Mouse (Mus musculus) hindbrain, embryonic 14.5 days (tissue): ENCODE results near the gene Hyls1. TPM values are rescaled to one million over a fixed set of nuclear protein-coding genes. Genes with fewer than 3 reads are reported as not detected.

Experiments
- ATAC-seq: fragments of 200-750 bp; cut with Nextera tagmentation; 2 replicates; pipeline ENCODE4 v1.8.0; 2017; ENCODE audit warnings: moderate number of reproducible peaks, mild to moderate bottlenecking, moderate TSS enrichment, moderate library complexity; ENCODE audit not compliant: low FRiP score
- DNase-seq: peaks from one replicate; pipeline ENCODE4 v3.0.0-alpha.2; 2015; ENCODE audit warnings: low spot score
- H3K27ac ChIP-seq: fragments of 300-500 bp; sonication (generic); 2 replicates; pipeline ENCODE4 v1.5.1; 2014; ENCODE audit warnings: mild to moderate bottlenecking, moderate library complexity
- H3K27me3 ChIP-seq: fragments of 300-500 bp; sonication (generic); 2 replicates; pipeline ENCODE4 v1.6.1; 2014; ENCODE audit warnings: mild to moderate bottlenecking, low read length, mixed read lengths; ENCODE audit not compliant: control insufficient read depth, insufficient read depth
- H3K36me3 ChIP-seq: fragments of 300-500 bp; sonication (generic); replicated peaks from 2 replicates; pipeline ENCODE4 v1.6.1; 2014; ENCODE audit not compliant: control insufficient read depth, insufficient read depth
- H3K4me1 ChIP-seq: fragments of 300-500 bp; sonication (generic); replicated peaks from 2 replicates; pipeline ENCODE4 v1.6.1; 2014; ENCODE audit warnings: antibody characterized with exemption, low read length, mixed read lengths; ENCODE audit not compliant: control insufficient read depth, insufficient read depth
- H3K4me2 ChIP-seq: fragments of 300-500 bp; sonication (generic); replicated peaks from 2 replicates; pipeline ENCODE4 v1.6.1; 2014; ENCODE audit warnings: mild to moderate bottlenecking, moderate library complexity
- H3K4me3 ChIP-seq: fragments of 300-500 bp; sonication (generic); replicated peaks from 2 replicates; pipeline ENCODE4 v1.5.1; 2014; ENCODE audit warnings: mild to moderate bottlenecking, low read length
- H3K9ac ChIP-seq: fragments of 300-500 bp; sonication (generic); 2 replicates; pipeline ENCODE4 v1.6.1; 2014
- H3K9me3 ChIP-seq: fragments of 300-500 bp; sonication (generic); 2 replicates; pipeline ENCODE4 v1.6.1; 2016; ENCODE audit warnings: low read length; ENCODE audit not compliant: control insufficient read depth
- WGBS: fragments of 180-500 bp; shearing (Covaris S2); extraction: QIAGEN DNeasy Blood & Tissue Kit; methylation state at CpG from one replicate; pipeline ENCODE4 v1.1.7; 2014; 5-methylcytosine and 5-hydroxymethylcytosine counted together
- polyA plus RNA-seq: library from polyadenylated mRNA; unstranded; fragments of >200 nt; fragmentation: Nextera tagmentation; extraction: Ambion mirVana; gene quantifications from 2 replicates; pipeline ENCODE4 v1.2.1, GENCODE M21; 2014

Hyls1 gene
- polyA plus RNA-seq, 1 experiment from 2014 or later = 14.4 TPM

DNA sequence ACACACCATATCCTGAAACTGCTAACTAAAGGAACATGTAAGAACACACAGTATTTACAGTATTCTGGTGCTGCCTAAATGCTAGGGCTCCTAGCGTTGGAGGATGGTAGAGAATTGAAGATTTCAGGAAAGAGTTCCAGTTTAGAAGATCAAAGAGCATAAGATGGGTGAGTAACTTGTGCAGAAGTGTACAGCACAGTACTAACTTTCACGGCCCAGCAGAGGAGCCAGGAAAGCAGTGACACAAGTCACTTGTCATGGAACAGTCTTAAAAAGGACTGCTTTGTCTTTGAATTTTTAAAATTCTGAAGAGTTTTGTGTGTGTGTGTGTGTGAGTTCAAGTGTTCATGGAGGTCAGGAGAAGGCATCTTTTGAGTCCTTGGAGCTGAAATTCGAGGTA is 2.2 kb downstream of the Hyls1 start:
- H3K4me1 ChIP-seq = peaks cover 5% of the 10 kb centered on the region
- H3K27ac ChIP-seq = no peak overlapping the region
- no peaks in the 10 kb centered on the region for H3K9me3 ChIP-seq
- ATAC-seq = no peak
- no peak overlapping the region for H3K9ac ChIP-seq
- DNase-seq = no peak
- peaks cover 46% of the 10 kb centered on the region for H3K36me3 ChIP-seq
- H3K27me3 ChIP-seq = no peaks in the 10 kb centered on the region
- no peak overlapping the region for H3K4me3 ChIP-seq
- 87% methylated on average over 3 of the region's 3 CpGs for WGBS
- no peak overlapping the region for H3K4me2 ChIP-seq

DNA sequence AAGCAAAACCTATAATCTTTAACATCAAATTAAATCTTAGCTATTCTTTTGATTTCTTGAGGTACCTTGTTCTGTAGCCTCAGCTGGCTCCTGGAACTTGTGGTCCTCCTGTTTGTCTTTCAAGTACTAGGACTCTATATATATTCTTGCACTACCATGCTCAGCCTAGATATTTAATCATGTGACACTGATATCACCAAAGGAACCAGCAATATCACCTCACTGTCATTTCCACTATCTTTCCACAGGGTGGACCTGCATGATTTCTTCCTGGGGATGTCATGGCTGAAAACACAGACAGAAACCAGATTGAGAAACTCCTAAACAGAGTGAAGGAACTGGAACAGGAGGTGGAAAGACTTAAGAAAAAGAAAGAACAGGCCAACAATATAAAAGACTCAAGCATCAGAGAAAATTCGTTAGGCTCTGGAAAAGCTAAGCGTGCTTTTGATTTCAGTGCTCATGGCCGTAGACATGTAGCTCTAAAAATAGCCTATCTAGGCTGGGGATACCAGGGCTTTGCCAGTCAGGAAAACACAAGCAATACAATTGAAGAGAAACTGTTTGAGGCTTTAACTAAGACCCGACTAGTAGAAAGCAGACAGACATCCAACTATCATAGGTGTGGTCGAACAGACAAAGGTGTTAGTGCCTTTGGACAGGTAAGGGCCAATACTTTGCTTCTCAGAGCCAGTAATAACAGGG is 5.5 kb downstream of the Hyls1 start:
- peaks cover 55% of the 10 kb centered on the region for H3K36me3 ChIP-seq
- no peak overlapping the region for H3K4me2 ChIP-seq
- DNase-seq (no peak), ATAC-seq (no peak)
- no peaks in the 10 kb centered on the region for H3K27me3 ChIP-seq
- no peak overlapping the region for H3K27ac ChIP-seq
- H3K4me1 ChIP-seq = peaks cover 13% of the 10 kb centered on the region
- no peaks in the 10 kb centered on the region for H3K9me3 ChIP-seq
- 95% methylated on average over 5 of the region's 5 CpGs for WGBS
- no peak overlapping the region for H3K9ac ChIP-seq
- H3K4me3 ChIP-seq = no peak overlapping the region

DNA sequence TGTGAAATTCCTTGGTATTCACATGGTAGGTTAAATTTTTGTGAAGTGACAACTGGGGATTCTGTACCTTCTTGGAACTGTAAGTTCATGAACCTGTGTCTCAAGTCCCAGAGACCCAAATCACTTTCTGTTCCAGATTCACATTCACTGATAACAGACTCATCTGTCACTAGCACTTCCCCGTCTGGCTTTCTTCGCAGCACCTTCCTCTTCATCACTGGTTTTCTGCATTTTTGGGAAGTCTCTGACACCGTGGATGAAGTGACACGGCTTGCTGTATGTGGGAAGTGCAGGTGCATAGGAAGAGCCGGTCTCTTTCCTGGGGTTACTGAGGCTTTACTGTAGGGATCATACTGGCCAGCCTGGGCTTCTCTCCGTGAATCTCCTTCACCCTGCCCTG is 8.6 kb downstream of the Hyls1 start:
- WGBS = 91% methylated on average over 6 of the region's 6 CpGs
- no peaks in the 10 kb centered on the region for H3K9me3 ChIP-seq
- H3K4me1 ChIP-seq = peaks cover 16% of the 10 kb centered on the region
- peaks cover 40% of the 10 kb centered on the region for H3K36me3 ChIP-seq
- ATAC-seq = no peak
- no peak overlapping the region for H3K4me3 ChIP-seq
- DNase-seq = no peak
- H3K4me2 ChIP-seq = no peak overlapping the region
- H3K9ac ChIP-seq = no peak overlapping the region
- no peaks in the 10 kb centered on the region for H3K27me3 ChIP-seq
- H3K27ac ChIP-seq = no peak overlapping the region

DNA sequence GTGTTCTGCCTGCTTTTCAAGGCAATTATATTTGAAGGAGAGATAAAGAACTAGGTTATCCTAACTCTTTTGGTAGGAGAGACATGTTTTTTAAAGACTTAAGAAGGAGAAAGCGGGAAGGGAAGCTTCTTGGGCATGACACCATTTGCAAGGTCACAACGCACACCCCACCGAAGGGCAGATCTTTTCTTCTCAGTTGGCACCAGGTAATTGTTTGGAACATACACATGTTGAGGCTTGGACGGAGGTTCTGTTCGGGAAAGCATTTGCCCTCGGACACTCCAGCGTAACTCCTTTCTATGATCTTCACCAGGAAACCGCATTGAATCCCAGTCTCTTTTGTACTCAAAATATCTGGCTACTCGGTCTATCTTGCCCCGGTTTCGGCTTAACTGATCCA is 9.1 kb downstream of the Hyls1 start:
- ATAC-seq = no peak
- H3K4me3 ChIP-seq = no peak overlapping the region
- H3K27me3 ChIP-seq = no peaks in the 10 kb centered on the region
- peaks cover 35% of the 10 kb centered on the region for H3K36me3 ChIP-seq
- WGBS = 96% methylated on average over 11 of the region's 11 CpGs
- no peak overlapping the region for H3K27ac ChIP-seq
- no peak for DNase-seq
- H3K4me1 ChIP-seq = peaks cover 16% of the 10 kb centered on the region
- H3K4me2 ChIP-seq = no peak overlapping the region
- no peak overlapping the region for H3K9ac ChIP-seq
- H3K9me3 ChIP-seq = no peaks in the 10 kb centered on the region

DNA sequence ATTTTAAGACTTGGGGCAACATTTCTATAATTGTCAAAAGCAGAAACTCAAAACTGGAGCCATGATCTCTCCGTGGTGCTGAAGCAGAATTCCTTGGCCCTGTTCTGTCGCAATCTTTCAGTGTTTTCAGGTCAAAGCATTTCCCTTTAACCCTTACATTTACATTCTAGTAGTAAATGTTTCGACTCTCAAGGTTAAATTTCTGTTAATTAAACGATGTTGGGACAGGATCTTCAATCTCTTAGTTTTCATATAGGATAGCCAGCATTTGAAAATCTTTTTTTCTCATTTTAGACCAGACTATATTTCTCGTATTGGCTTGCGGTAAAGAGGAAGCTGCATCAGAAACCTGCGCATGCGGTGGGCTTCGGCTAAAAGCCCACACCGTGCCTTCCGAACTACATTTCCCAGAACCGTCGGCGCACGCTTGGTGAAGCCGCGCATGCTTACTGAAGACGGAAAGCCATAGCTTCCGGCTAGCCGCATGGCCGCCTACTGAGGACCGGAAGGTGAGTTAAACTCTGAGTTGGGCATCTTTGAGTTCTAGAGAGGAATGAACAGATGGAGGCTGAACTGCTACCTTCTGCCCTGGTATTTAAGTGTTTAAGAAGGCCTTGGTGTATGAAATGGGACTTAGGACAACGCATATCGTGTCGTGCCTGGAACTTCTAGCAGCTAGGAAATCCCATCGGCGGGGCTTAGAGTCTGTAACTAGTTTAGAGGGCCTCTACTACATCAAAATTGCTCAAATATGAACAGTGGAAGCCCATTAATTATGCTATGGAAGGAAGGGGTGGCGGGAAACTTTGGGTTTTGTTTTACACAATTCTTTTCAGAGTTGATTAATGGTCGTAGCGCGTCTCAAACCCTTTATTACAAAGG is 10.9 kb downstream of the Hyls1 start:
- Histone ChIP-seq H3K36me3 (peaks cover 17% of the 10 kb centered on the region), H3K27me3 (no peaks in the 10 kb centered on the region), H3K9ac (peak overlapping the region; percentile 75), H3K9me3 (no peaks in the 10 kb centered on the region), H3K4me1 (peaks cover 16% of the 10 kb centered on the region), H3K4me3 (peak overlapping the region; percentile 55), H3K4me2 (peak overlapping the region; percentile 93), H3K27ac (peak overlapping the region; percentile 87)
- WGBS = 2% methylated on average over 31 of the region's 31 CpGs
- peak; percentile 95 for DNase-seq
- peak; percentile 88 for ATAC-seq

DNA sequence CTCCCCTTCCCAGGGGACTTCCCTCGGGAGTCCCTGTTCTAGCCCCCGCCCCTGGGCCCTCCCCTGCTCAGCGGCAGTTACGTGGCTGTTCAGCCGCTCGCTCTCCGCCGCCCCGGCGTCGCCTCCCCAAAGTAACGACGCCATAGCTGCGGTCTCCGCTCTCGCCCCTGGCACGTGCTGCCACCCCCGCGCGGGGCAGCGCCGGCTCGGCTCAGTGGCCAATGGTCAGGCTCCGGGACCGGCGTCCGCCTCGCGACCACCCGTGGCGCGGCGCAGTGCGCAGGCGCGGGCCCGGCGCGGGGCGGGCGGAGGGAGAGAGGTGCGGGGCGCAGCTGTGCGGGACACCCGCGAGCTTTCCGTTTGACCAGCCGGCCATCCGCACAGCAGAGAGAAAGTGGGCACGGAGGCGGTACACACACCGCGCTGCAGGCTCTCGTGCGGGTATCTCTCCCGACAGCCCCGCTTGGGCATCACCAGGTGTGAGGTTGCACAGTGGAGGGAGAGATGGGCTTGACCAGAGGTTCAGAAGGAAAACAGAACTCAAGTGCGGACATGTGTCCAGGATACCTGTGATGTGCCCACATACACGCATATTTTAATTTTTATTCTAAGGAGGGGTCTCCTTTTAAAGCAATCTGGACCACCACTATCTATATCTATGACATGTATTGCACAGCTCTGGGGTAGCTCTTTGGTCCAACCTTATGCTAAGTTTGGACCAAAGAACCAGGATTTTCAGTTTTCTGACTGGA is 11.8 kb downstream of the Hyls1 start, which contains the start of the genes Ddx25 and Pus3:
Gene Ddx25 (minus strand): TSS at position 272 of the 752 bp plus-strand sequence.
Gene Pus3 (plus strand): TSS at position 339 of the 752 bp plus-strand sequence.
- WGBS = under 1% methylated on average over 59 of the region's 59 CpGs
- Histone ChIP-seq H3K4me2 (peak within 1 kb of the TSS; percentile 93), H3K4me3 (peak within 1 kb of the TSS; percentile 55), H3K36me3 (peaks cover 13% of the 10 kb centered on the region), H3K27ac (peak within 1 kb of the TSS; percentile 87), H3K9me3 (no peaks in the 10 kb centered on the region), H3K9ac (peak within 1 kb of the TSS; percentile 75), H3K27me3 (no peaks in the 10 kb centered on the region), H3K4me1 (peaks cover 16% of the 10 kb centered on the region)
- DNase-seq (peak; percentile 75), ATAC-seq (peak; percentile 87)

DNA sequence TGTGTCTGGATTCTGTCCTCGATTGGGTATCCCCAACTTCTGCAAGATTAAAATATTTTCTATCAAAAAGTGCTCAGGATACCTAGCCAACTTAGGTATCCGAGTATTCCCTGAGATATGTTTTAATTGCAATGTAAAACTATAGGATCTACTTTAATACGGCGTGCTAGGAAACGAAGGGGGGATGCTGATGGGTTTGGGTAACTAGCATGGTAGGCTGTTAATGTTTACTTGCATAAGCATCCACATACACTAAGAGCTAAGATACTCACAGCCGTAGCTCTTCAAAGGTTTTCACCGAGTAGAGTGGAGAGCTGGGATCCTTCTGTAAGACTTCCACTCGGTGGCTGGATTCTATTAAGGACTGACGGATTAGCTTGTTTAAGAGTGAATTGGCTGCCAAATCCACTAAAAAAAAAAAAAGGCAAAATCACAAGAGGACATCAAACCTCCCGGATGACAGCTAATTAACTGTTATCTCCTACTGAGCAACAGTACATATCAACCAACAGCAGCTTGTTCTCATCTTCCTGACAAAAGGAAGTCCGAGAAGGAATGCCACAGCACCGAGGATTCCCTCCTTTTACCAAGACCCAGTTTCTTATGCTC is 13.6 kb downstream of the Hyls1 start:
- no peak overlapping the region for H3K27ac ChIP-seq
- no peak overlapping the region for H3K4me3 ChIP-seq
- H3K9me3 ChIP-seq = no peaks in the 10 kb centered on the region
- no peak for ATAC-seq
- WGBS = 79% methylated on average over 12 of the region's 12 CpGs
- H3K9ac ChIP-seq = no peak overlapping the region
- H3K4me2 ChIP-seq = no peak overlapping the region
- peaks cover 16% of the 10 kb centered on the region for H3K36me3 ChIP-seq
- no peak for DNase-seq
- H3K4me1 ChIP-seq = peaks cover 16% of the 10 kb centered on the region
- H3K27me3 ChIP-seq = no peaks in the 10 kb centered on the region

DNA sequence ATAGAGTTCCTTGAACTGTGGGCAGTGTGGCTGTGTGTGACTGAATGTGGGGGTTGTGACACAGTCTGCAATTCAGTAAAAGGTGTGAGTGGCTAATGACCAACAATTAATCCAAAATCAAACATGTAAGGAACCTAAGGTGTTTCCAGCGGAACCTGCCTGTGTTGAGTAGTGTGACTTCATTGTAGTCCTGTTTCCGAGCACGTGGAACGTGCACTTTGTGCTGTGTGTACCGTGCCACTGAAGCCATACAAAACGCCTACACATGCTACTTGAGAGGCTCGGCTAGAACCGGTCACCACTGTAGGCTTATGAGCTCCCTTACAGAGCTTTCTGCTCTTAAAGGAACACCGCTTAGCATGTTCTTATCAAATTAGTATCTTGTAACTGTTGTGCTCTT is 21.7 kb downstream of the Hyls1 start:
- 76% methylated on average over 9 of the region's 9 CpGs for WGBS
- H3K9me3 ChIP-seq = no peaks in the 10 kb centered on the region
- no peak for DNase-seq

More for the DNA sequence above, 21.7 kb downstream of the Hyls1 start:
- Histone ChIP-seq H3K4me1 (no peaks in the 10 kb centered on the region), H3K4me3 (no peak overlapping the region), H3K27me3 (no peaks in the 10 kb centered on the region), H3K36me3 (peaks cover 59% of the 10 kb centered on the region), H3K9ac (no peak overlapping the region), H3K27ac (no peak overlapping the region), H3K4me2 (no peak overlapping the region)
- no peak for ATAC-seq
